Mouse (Mus musculus) CD8-positive naive resting alpha-beta T cell, adult 2 months (primary cell): ENCODE results near the gene Celf5.
A peak's percentile ranks its signal among the peaks of the same experiment; 100 is the strongest.
"Not testable (repeated sequence)": the region's sequence is repeated elsewhere in the genome, so short reads cannot be mapped to it uniquely, and the experiment has no call there.

Experiments used
- DNase-seq, 2 experiments: peaks; one replicate each; pipeline ENCODE4 v3.0.0; 2022; ENCODE audit warnings: low read depth in 2 of 2, low spot score in 2 of 2

Celf5 gene

GRCm38 (mm10) chr10:81456983-81457563, 25.4 kb downstream of the Celf5 start:
- DNase-seq: no peak

DNA sequence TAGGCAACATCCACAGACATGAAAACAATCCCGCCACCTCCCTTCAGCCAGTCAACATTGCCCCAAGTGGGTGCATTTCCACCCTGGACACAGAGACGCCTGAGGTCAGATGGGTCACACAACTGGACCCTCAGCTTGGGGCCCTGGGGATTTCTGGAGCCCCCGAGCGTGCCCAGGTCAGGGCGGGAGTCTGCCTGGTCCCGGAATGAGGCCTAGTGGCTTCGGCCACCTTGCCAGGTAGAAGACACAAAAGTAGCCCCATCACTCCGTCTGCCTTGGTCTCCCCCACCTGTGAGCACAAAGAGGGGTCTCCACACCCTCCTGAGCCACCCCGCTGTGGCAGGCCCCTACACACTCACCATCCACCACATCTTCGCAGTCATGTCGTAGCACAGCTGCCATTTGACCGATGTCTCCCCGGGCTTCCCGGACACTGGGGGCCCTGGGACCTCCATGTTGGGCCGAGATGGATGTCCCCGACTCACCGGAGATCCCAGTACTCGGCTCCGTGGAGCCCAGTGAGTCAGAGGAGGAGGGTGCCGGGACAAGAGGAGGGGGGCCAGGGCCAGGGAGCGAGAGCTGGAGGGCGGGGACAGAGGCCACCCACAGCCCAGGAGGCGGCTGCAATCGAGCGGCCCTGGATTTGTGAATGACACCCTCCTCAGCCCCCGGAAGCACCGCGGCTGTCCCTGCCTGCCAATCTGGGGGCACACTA, 27.2 kb downstream of the Celf5 start, which contains the start of gene Nfic:
Gene Nfic, minus strand, starts transcription at position 455 of the 715 bp plus-strand sequence.
- no peak for DNase-seq

DNA sequence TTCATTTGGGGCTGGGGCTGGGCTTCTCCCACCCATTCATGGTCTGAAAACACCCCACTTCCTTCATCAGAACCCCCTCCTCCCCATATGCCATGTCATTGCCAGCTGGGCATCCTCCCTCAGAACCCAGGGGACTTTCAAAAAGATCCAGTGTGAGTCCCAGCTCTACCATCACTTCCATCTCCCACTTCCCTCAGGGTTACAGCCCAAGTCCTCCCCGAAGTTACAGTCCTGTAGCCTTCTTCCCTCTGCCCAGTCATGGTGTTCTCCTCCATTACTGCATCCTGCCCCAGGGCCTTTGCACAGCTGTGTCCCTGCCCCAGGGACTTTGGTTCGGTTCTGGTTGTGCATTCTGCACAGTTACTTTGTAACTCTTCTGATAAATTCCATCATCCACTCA, 28.4 kb downstream of the Celf5 start:
- no peak for DNase-seq

- no peak for DNase-seq
Observed at GRCm38 (mm10) chr10:81452947-81453288, 29.6 kb downstream of the Celf5 start.

GRCm38 (mm10) chr10:81452237-81452946, 30.1 kb downstream of the Celf5 start:
- DNase-seq: no peak

DNA sequence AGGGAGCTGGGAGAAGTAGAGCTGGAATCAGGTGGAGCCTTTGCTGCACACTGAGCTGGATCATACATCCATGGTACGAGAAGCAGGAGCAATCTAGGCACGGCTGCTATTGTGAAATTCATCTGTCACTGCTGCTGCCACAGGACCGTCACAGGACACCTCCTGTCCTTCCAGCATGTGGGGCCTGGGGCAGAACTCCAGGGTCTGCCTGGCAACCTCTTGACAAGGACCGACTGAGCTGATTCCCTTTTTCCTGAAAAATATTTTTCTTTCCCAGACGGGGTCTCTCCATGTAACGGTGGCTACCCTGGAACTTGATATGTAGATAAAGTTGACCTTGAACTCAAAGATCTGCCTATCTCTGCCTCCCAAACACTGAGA, 31.2 kb downstream of the Celf5 start:
- DNase-seq: no peak

- DNase-seq: no peak
Observed at GRCm38 (mm10) chr10:81450641-81451364, 31.7 kb downstream of the Celf5 start.

DNA sequence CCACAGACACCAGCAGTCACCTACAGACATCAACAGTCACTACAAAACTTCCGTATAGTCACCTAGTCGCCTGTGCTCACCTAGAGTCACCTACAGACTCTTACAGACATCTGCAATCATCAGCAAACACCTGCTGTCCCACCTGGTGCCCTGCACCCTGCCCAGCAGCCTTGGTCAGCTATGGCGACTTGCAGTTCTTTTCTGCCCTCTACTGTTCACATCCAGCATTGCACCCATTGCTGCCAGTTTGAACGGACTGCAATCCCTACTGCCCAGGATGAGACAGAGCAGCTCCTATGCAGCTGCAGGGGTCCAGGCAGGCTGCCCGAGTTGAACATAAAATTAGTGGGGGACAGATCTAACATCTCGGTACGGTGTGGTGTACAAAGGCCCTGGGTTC, 32.4 kb downstream of the Celf5 start:
- DNase-seq: peak; percentile 79 to 84

GRCm38 (mm10) chr10:81445516-81445915, 37.0 kb downstream of the Celf5 start:
- DNase-seq: not testable (repeated sequence)

GRCm38 (mm10) chr10:81441019-81441418, 41.5 kb downstream of the Celf5 start:
- no peak for DNase-seq

- DNase-seq: no peak
Observed at GRCm38 (mm10) chr10:81435436-81435835, 47.1 kb downstream of the Celf5 start.

DNA sequence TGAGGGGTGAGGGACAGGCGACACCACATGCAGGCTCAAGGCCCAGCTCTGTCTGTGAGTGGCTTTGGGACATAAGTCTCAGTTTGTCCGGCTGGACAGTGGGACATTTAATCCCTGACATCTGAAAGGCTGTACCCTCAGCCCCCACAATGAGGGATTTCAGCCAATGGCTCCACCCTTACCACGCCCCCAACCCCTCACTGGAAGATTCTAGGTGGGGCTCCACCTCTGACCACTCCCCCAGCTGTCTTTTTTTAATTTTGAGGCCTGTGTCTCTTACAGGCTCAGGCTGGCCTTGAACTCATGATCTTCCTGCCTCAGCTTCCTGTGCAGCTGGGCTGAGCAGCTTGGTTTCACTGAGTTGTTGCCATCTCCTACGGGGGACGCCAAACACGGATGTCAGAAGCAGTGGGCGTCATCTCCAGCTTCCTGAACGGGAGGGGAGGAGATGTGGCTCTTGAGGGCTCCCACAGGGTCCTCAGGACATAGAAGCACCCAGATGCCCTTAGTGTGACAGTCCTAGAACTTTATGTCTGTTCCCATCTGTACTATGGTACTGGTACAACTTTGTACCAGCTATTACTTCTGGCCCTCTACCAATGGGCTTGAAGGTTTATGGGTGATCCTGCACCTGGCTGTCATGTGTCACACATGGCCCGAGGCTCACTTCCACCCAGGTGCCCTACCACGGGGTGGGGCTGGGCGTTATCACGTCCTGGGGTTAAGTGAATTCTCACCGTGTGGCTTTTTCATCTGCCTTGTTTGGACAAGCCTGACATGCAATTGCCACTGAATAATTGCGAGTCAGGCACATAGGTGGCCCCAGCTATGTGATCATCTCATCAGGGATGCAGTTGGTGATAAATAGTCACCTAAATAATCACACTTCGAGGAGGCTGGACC, 47.9 kb downstream of the Celf5 start:
- DNase-seq: no peak

- DNase-seq: peak; percentile 48 to 52
Observed at GRCm38 (mm10) chr10:81433541-81434289, 48.8 kb downstream of the Celf5 start.

GRCm38 (mm10) chr10:81432868-81433262, 49.6 kb downstream of the Celf5 start:
- peak; percentile 84 to 89 for DNase-seq

DNA sequence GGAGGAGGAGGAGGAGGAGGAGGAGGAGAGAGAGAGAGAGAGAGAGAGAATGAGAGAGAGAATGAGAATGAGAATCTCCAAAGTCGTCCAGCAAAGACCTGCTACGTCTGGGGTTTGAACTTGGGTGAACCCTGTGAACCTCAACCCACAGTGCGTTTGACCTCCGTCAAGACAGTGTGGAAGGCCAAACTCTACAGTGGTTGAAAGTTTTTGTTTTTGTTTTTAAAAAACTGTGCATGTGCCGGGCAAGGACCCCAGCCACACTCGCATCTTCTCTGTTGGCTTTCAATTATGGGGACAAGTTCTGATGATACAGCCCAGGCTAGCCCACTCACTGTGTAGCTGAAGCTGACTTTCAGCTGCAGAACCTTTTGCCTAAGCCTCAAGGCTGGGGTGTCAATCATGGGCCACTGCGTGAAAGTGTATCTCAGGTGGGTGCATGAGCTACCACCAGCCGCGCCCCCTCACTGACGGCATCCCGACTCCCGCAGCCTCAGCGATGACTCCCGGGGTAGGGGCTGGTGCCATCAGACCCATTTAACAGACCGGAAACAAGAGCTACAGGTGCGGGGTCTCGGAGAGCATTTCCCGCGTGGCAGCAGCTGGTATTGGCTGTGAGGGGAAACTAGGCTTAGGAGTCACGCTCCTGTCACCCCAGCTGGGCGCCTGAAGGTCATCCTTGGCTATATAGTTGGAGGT, 50.2 kb downstream of the Celf5 start:
- DNase-seq: no peak

GRCm38 (mm10) chr10:81431526-81432168, 50.9 kb downstream of the Celf5 start:
- DNase-seq: no peak

- DNase-seq: peak in 1 of 2 experiments; percentile 39
Observed at GRCm38 (mm10) chr10:81430831-81431525, 51.5 kb downstream of the Celf5 start.

DNA sequence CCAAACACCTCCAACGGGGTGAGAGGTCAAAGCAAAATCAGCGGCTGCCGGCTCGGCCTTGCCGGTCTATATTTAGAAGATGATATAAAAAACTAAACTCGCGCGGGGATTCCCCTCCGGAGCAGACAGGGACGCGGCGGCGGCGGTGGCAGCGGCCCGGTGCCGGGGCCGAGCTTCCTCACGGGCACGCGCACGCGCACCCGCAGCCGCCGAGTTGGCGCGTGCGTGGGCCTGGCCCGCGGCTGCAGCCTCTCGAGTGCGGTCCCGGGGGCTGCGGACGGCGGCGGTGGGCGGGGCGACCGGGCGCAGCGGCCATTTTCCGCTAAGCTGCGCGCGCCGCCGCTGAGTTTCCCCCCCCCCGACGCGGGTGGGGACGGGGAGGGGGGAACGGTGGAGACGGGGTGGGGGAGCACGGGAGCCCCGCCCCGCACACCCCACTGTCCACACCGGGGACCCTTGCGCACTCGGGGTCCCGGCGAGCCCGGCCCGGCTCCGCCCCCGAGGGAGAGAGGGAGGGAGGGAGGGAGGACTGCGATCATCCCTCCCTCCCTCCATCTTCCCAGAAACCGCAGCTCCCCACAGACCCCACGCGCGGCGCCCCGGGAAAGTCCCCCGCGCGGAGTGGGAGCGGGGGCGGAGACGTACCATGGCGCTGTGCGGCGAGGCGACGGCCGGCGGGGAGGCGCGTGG, 52.2 kb downstream of the Celf5 start:
- DNase-seq: peak; percentile 47 to 56
